30 mouse cellular contexts compared by ENCODE assay signal in the genomic region with DNA sequence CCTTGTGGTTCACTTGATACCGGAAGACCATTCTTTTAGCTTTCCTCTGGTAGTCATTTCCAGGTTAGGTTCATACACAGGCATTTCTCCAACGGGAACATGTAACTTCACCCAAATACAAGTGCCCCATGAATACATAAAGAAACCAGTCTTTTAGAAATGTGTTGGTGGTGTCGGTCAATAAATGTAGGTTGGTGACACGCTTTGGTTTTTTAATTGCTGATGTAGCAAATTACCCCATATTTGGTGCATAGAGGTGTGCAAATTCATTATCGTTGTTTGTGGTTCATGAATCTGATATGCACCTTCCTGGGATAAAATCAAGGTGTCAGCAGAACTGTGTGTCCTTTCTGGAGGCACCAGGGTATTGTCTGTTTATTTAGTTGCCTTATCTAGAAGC.
"Had no signal": no experiment of that assay in that cellular context is flagged by ENCODE, and none has a peak within 500 bp of the region (broad histone marks: within the 10 kb centered on the region; RNA-seq: fewer than 3 reads in every experiment).

No protein-coding gene starts in this region.

- H3K27me3 ChIP-seq: heart, embryonic 12.5 days; heart, embryonic 13.5 days; heart, embryonic 15.5 days; hindbrain, embryonic 12.5 days; hindbrain, embryonic 13.5 days; hindbrain, embryonic 15.5 days; intestine, embryonic 15.5 days; kidney, embryonic 15.5 days had no signal

- H3K9ac ChIP-seq: heart, embryonic 12.5 days; heart, embryonic 13.5 days; heart, embryonic 15.5 days; hindbrain, embryonic 12.5 days; hindbrain, embryonic 13.5 days; hindbrain, embryonic 14.5 days; hindbrain, embryonic 15.5 days; intestine, embryonic 15.5 days; kidney, embryonic 15.5 days had no signal

- H3K4me1 ChIP-seq: heart, embryonic 12.5 days; heart, embryonic 13.5 days; heart, embryonic 15.5 days; hindbrain, embryonic 12.5 days; hindbrain, embryonic 15.5 days had no signal

- H3K27ac ChIP-seq: heart, embryonic 13.5 days; heart, embryonic 15.5 days; hindbrain, embryonic 10.5 days; hindbrain, embryonic 12.5 days; hindbrain, embryonic 13.5 days; hindbrain, embryonic 14.5 days; hindbrain, embryonic 15.5 days; hindbrain, postnatal 0 days; intestine, embryonic 15.5 days; kidney, embryonic 15.5 days; kidney, postnatal 0 days; layer of hippocampus, adult 2 months; left cerebral cortex, adult 2 months had no signal

- DNase-seq: heart, postnatal 10 days; heart, postnatal 14 days; heart, postnatal 36 days; heart, postnatal 4 days; kidney, adult 11 months; kidney, adult 18-20 months; kidney, adult 2 months; kidney, adult 8-10 months; kidney, adult 9 months; kidney, postnatal 10 days; kidney, postnatal 14 days; kidney, postnatal 25 days; kidney, postnatal 36 days; kidney, postnatal 4 days; layer of hippocampus, adult 9-11 months; layer of hippocampus, postnatal 36 days had no signal

- H3K9me3 ChIP-seq: heart, embryonic 12.5 days; heart, embryonic 13.5 days; heart, embryonic 15.5 days; hindbrain, embryonic 10.5 days; hindbrain, embryonic 12.5 days; hindbrain, embryonic 13.5 days; hindbrain, embryonic 15.5 days; intestine, embryonic 15.5 days; kidney, embryonic 15.5 days had no signal

- H3K4me2 ChIP-seq: heart, embryonic 12.5 days; heart, embryonic 13.5 days; heart, embryonic 15.5 days; hindbrain, embryonic 12.5 days; hindbrain, embryonic 13.5 days; hindbrain, embryonic 14.5 days; hindbrain, embryonic 15.5 days; intestine, embryonic 15.5 days; kidney, embryonic 15.5 days had no signal

- H3K4me3 ChIP-seq: heart, embryonic 12.5 days; heart, embryonic 13.5 days; heart, embryonic 15.5 days; hindbrain, embryonic 10.5 days; hindbrain, embryonic 12.5 days; hindbrain, embryonic 13.5 days; hindbrain, embryonic 15.5 days; intestine, embryonic 15.5 days; kidney, embryonic 15.5 days; layer of hippocampus, adult 2 months; left cerebral cortex, adult 2 months had no signal

- H3K36me3 ChIP-seq: heart, embryonic 12.5 days; heart, embryonic 13.5 days; heart, embryonic 15.5 days; hindbrain, embryonic 10.5 days; hindbrain, embryonic 12.5 days; hindbrain, embryonic 13.5 days; hindbrain, embryonic 15.5 days; intestine, embryonic 15.5 days; kidney, embryonic 15.5 days had no signal
